Mouse (Mus musculus): ENCODE results near the gene 2610528A11Rik. TPM values are rescaled to one million over a fixed set of nuclear protein-coding genes. Genes with fewer than 3 reads are reported as not detected.

Gene 2610528A11Rik
- total RNA-seq, 4 experiments from 2014 or later = 0.64 to 2.0 (median 0.86) TPM

DNA sequence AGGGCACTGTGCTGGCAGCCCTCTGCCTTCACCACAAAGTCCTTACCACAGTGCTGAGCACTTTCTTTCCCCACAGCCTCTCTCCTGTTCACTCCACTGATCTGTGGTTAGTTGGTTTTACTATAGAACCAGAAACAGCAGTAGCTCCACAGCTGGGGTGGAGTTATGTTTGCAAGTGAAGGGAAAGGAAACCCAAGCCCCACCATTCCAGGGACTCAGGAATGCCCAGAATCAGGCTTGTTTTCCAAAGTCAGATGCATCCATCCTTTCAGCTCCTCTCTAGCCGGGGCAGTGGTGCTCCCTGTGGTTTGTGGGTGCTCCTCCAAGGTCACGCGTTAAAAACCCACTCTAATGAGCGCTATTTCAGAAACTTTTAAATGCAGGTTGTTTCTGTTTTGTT, 18.3 kb downstream of the 2610528A11Rik start:
- no peak for DNase-seq (ENCODE audit: low spot score in 2 of 2)

GRCm38 (mm10) chr14:37094436-37094835, 19.4 kb downstream of the 2610528A11Rik start:
- no peak for DNase-seq (ENCODE audit: low spot score in 2 of 2)

GRCm38 (mm10) chr14:37083755-37084154, 30.1 kb downstream of the 2610528A11Rik start:
- DNase-seq (ENCODE audit: low spot score in 2 of 2) = no peak

GRCm38 (mm10) chr14:37080724-37081123, 33.1 kb downstream of the 2610528A11Rik start:
- no peak for DNase-seq (ENCODE audit: low spot score in 2 of 2)

- no peak for DNase-seq (ENCODE audit: low spot score in 2 of 2)
Measured at GRCm38 (mm10) chr14:37068516-37068915, 45.3 kb downstream of the 2610528A11Rik start.

GRCm38 (mm10) chr14:37067629-37068028, 46.2 kb downstream of the 2610528A11Rik start, which contains the start of gene Lrit2:
Gene Lrit2 (plus strand): TSS chr14:37067929.
- DNase-seq (ENCODE audit: low spot score in 2 of 2) = no peak

DNA sequence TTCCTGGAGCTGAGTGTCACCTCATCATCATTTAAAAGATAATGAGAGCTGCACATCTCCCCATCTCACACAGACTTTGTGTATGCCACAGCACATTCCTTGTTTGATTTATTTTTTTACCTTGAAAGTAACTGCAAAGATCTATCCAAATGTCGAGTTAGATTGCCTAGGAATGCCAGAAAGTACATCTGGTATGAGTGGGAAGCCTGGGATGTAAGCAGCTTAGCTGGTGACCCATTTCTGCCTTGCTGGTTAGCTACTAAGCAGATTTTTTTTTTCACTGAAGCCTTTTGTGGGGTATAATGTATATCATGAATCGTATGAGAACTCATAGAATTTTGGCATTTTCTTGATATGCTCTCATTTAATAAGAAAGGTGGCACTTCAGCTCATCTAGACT, 47.2 kb downstream of the 2610528A11Rik start:
- peak in 1 of 2 experiments; percentile 13 for DNase-seq (ENCODE audit: low spot score in 2 of 2)

- no peak for DNase-seq (ENCODE audit: low spot score in 2 of 2)
Measured at GRCm38 (mm10) chr14:37064849-37065248, 49.0 kb downstream of the 2610528A11Rik start.

Other genes starting within 250 kb of the 2610528A11Rik start
- 10 to 100 TPM; 76.2 to 95.9 (median 85.0) TPM for gene Ccser2, start 145.2 kb downstream of the 2610528A11Rik start, total RNA-seq (2022)
- not detected for gene Rgr, start 65.1 kb downstream of the 2610528A11Rik start, total RNA-seq (2022)
- gene Lrit1, start 59.2 kb downstream of the 2610528A11Rik start, total RNA-seq (2022) = under 1 TPM in 1 of 4 experiments, not detected in 3; 0.10 TPM
- not detected for gene Lrit2, start 46.1 kb downstream of the 2610528A11Rik start, total RNA-seq (2022)
- 1 to 10 TPM; 6.3 to 7.1 (median 6.9) TPM for gene Cdhr1, start 15.7 kb downstream of the 2610528A11Rik start, total RNA-seq (2022)
- 100 to 1,000 TPM; 355 to 445 (median 417) TPM for gene Ghitm, start 21.2 kb upstream of the 2610528A11Rik start, total RNA-seq (2022)

Data from layer of hippocampus, adult 8-10 months (tissue).